In the genomic region with DNA sequence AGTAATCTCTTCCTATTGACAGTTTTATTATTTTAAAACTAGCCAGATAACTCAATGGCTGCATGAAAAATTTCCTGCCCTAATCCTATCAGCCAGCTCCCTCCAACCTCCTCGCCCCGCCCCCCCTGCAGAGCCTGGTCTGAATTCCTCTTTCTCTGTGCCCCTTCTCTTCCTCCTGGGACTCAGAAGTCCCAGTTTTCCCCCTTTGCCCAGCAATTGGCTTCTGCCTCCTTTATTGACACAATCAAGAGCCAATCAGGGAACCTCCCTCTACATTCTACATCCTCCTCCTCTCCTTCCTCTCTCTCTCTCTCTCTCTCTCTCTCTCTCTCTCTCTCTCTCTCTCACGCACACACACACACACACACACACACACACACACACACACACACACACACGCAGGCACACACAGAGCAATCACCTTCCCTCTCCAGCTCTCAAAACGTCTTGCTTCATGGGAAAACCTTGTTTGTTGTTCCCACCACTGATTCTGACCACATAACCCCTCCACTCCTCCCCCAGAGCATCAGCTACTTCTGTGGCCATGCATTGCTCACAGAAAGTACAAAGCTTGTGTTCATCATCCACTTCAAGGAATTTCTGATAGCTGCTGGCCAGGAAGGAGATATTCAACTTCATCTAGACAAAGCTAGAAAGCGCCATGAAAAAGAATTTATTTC, we compare ENCODE assay signal across 8 mouse cellular contexts. TPM values are rescaled to one million over a fixed set of nuclear protein-coding genes. Genes with fewer than 3 reads are reported as not detected.
DNase-seq lines count a peak whose midpoint lies in the region; ATAC-seq and TF ChIP-seq lines count a peak whose summit lies in the region.

No protein-coding gene starts in this region.

- intact Hi-C loops in heart, postnatal 25 days (cut with DNase I), result no loop called here
- intact Hi-C loops in heart, adult 2 months (cut with DNase I), result no loop called here

- no peaks in the 10 kb centered on the region for H3K9me3 ChIP-seq in kidney, embryonic 14.5 days (ENCODE audit: control insufficient read depth, low read length)
- no peaks in the 10 kb centered on the region for H3K9me3 ChIP-seq in lung, postnatal 0 days (ENCODE audit: low read length)

- H3K79me2 ChIP-seq in heart, adult 2 months (replicated peaks; ENCODE audit: control insufficient read depth, insufficient read depth, low read length), result no peaks in the 10 kb centered on the region

- ATAC-seq in kidney, embryonic 14.5 days (ENCODE audit: low FRiP score, low TSS enrichment), result peak; percentile 89
- peak; percentile 86 for ATAC-seq in lung, postnatal 0 days

- H3K27ac ChIP-seq in heart, adult 2 months, result no peak overlapping the region
- H3K27ac ChIP-seq in kidney, embryonic 14.5 days (ENCODE audit: low read depth, low read length), result no peak overlapping the region
- 0 out of 2 replicates have a peak overlapping the region, but pooled peaks have one; percentile 14 for H3K27ac ChIP-seq in lung, postnatal 0 days (ENCODE audit: low read length)

- no peak for TF ChIP-seq EP300 in heart, adult 2 months (IDR thresholded peaks at IDR 0.05; ENCODE audit: insufficient read depth, low read depth, low read length)
- TF ChIP-seq EP300 in lung, postnatal 0 days (IDR thresholded peaks at IDR 0.05), result no peak

- no peak overlapping the region for H3K4me3 ChIP-seq in heart, adult 2 months
- H3K4me3 ChIP-seq in kidney, embryonic 14.5 days (ENCODE audit: low read length), result no peak overlapping the region
- H3K4me3 ChIP-seq in lung, postnatal 0 days (ENCODE audit: low read depth, low read length), result 0 out of 2 replicates have a peak overlapping the region, but pooled peaks have one; percentile 2

- H3K9ac ChIP-seq in heart, adult 2 months (ENCODE audit: low read depth, low read length), result no peak overlapping the region
- no peak overlapping the region for H3K9ac ChIP-seq in kidney, embryonic 14.5 days (ENCODE audit: low read depth, low read length)
- H3K9ac ChIP-seq in lung, postnatal 0 days (replicated peaks; ENCODE audit: low read depth), result no peak overlapping the region

- H3K4me2 ChIP-seq in kidney, embryonic 14.5 days (replicated peaks; ENCODE audit: low read depth, low read length), result peak overlapping the region; percentile 27; the same call in 1 of the 2 replicates
- H3K4me2 ChIP-seq in lung, postnatal 0 days (replicated peaks; ENCODE audit: low read depth, low read length), result peak overlapping the region; percentile 35

- no peaks in the 10 kb centered on the region for H3K36me3 ChIP-seq in heart, adult 2 months (ENCODE audit: control insufficient read depth, insufficient read depth, low read length)
- H3K36me3 ChIP-seq in kidney, embryonic 14.5 days (ENCODE audit: control insufficient read depth, insufficient read depth, low read length), result no peaks in the 10 kb centered on the region
- H3K36me3 ChIP-seq in lung, postnatal 0 days (ENCODE audit: insufficient read depth, low read length), result no peaks in the 10 kb centered on the region

- H3K4me1 ChIP-seq in heart, adult 2 months (ENCODE audit: control insufficient read depth, insufficient read depth, low read length), result no peaks in the 10 kb centered on the region
- no peaks in the 10 kb centered on the region for H3K4me1 ChIP-seq in kidney, embryonic 14.5 days (ENCODE audit: control insufficient read depth, insufficient read depth, low read length)
- no peaks in the 10 kb centered on the region for H3K4me1 ChIP-seq in lung, postnatal 0 days (ENCODE audit: insufficient read depth, low read depth, low read length)

- 31% methylated on average over 5 of the region's 6 CpGs for WGBS in heart, adult 2 months
- WGBS in kidney, embryonic 14.5 days, result 30% methylated on average over 5 of the region's 6 CpGs
- WGBS in lung, postnatal 0 days, result 19% methylated on average over 5 of the region's 6 CpGs

- DNase-seq in heart, adult 11 months, result peak; percentile 96
- no peak for DNase-seq in heart, postnatal 25 days (ENCODE audit: low spot score)
- DNase-seq in c-Kit-positive CD71-positive TER-119-negative erythroid progenitor cells, embryonic 14.5 days (ENCODE audit: low read depth), result peak; percentile 8
- DNase-seq in heart, adult 2 months, result peak; percentile 31 to 35
- DNase-seq in lung, postnatal 0 days (ENCODE audit: low spot score), result peak; percentile 83
- DNase-seq in right cerebral cortex, postnatal 14 days, result peak; percentile 9
- no peak for DNase-seq in gastrocnemius, postnatal 25 days

- no peaks in the 10 kb centered on the region for H3K27me3 ChIP-seq in heart, adult 2 months (ENCODE audit: control insufficient read depth, insufficient read depth, low read length)
- no peaks in the 10 kb centered on the region for H3K27me3 ChIP-seq in kidney, embryonic 14.5 days (ENCODE audit: control insufficient read depth, insufficient read depth, low read length)
- no peaks in the 10 kb centered on the region for H3K27me3 ChIP-seq in lung, postnatal 0 days (replicated peaks; ENCODE audit: insufficient read depth, low read length)

- no peak for TF ChIP-seq CTCF in heart, adult 2 months (IDR thresholded peaks at IDR 0.05)
- no peak for TF ChIP-seq CTCF in lung, postnatal 0 days (IDR thresholded peaks at IDR 0.05)

- no peak for TF ChIP-seq POLR2A in heart, adult 2 months (IDR thresholded peaks at IDR 0.05; ENCODE audit: insufficient read depth, low read depth, low read length)

RNA-seq across cellular contexts. Expression of a gene that starts 47.1 kb away (rescaled TPM):
- total RNA-seq in heart, postnatal 25 days (2021), result 10 to 100 TPM; 18.7 to 20.3 TPM
- 10 to 100 TPM; 16.7 to 18.4 TPM for total RNA-seq in heart, adult 2 months (2021)
- polyA plus RNA-seq in heart, adult 2 months (2012; rRNA removed), result 4.5 and 9.6 TPM in 2 replicates
- polyA plus RNA-seq in kidney, embryonic 14.5 days (2014; fragmentation: Nextera tagmentation; extraction: Ambion mirVana), result 16.4 and 31.7 TPM in 2 replicates
- polyA plus RNA-seq in lung, postnatal 0 days (2015; fragmentation: Nextera tagmentation; extraction: Ambion mirVana), result 4.5 and 5.3 TPM in 2 replicates
- 10 to 100 TPM; 13.7 to 14.1 TPM for total RNA-seq in gastrocnemius, postnatal 25 days (2021)

RNA-seq across cellular contexts. Expression of a gene that starts 47.1 kb away (rescaled TPM):
- 1 to 10 TPM; 2.7 to 3.4 TPM for total RNA-seq in heart, postnatal 25 days (2021)
- total RNA-seq in heart, adult 2 months (2021), result 1 to 10 TPM; 4.1 to 4.5 TPM
- 1.5 and 2.0 TPM in 2 replicates for polyA plus RNA-seq in heart, adult 2 months (2012; rRNA removed)
- 9.4 and 20.0 TPM in 2 replicates for polyA plus RNA-seq in kidney, embryonic 14.5 days (2014; fragmentation: Nextera tagmentation; extraction: Ambion mirVana)
- polyA plus RNA-seq in lung, postnatal 0 days (2015; fragmentation: Nextera tagmentation; extraction: Ambion mirVana), result 5.9 and 6.8 TPM in 2 replicates
- 1 to 10 TPM; 3.9 to 5.0 TPM for total RNA-seq in gastrocnemius, postnatal 25 days (2021)

Comparison
In these comparisons a context has a peak if more than half of its experiments do, and no peak if none do; other contexts are left out.
1. DNase-seq: peak in heart, adult 11 months (single experiment), c-Kit-positive CD71-positive TER-119-negative erythroid progenitor cells, embryonic 14.5 days (single experiment), heart, adult 2 months (2 of 2), lung, postnatal 0 days (single experiment) and right cerebral cortex, postnatal 14 days (single experiment); none in heart, postnatal 25 days (single experiment) and gastrocnemius, postnatal 25 days (single experiment).